Mouse (Mus musculus) WW6 (cell line): Measurements from ENCODE around the gene Actl11.

ENCODE experiments used
- DNase-seq: peaks from one replicate; pipeline ENCODE4 v3.0.0-alpha.2; 2013; ENCODE audit warnings: low read depth, low spot score

Gene Actl11

GRCm38 (mm10) chr9:107961881-107962280 lies 33.6 kb downstream of the Actl11 start:
- no peak for DNase-seq

- no peak for DNase-seq
Observed at GRCm38 (mm10) chr9:107962916-107963315, 34.6 kb downstream of the Actl11 start.

GRCm38 (mm10) chr9:107963700-107964099 lies 35.4 kb downstream of the Actl11 start:
- DNase-seq, result no peak

GRCm38 (mm10) chr9:107964681-107965080 lies 36.4 kb downstream of the Actl11 start:
- DNase-seq, result no peak

- no peak for DNase-seq
Observed at GRCm38 (mm10) chr9:107966676-107967075, 38.4 kb downstream of the Actl11 start.

GRCm38 (mm10) chr9:107967437-107967836 lies 39.2 kb downstream of the Actl11 start:
- no peak for DNase-seq

- DNase-seq, result no peak
Observed at GRCm38 (mm10) chr9:107968531-107968930, 40.3 kb downstream of the Actl11 start.

GRCm38 (mm10) chr9:107970311-107970710 lies 42.0 kb downstream of the Actl11 start:
- DNase-seq, result no peak

GRCm38 (mm10) chr9:107971690-107972541 lies 43.6 kb downstream of the Actl11 start:
- no peak for DNase-seq

- no peak for DNase-seq
Observed at GRCm38 (mm10) chr9:107974491-107975171, 46.4 kb downstream of the Actl11 start.

- DNase-seq, result no peak
Observed at GRCm38 (mm10) chr9:107975399-107976386, 47.4 kb downstream of the Actl11 start, which contains the start of gene Uba7. TSS of gene Uba7 (plus strand) at chr9:107975505.

GRCm38 (mm10) chr9:107978815-107979214 lies 50.5 kb downstream of the Actl11 start:
- no peak for DNase-seq
